Mouse (Mus musculus): ENCODE data around the gene Cd19.

Cd19 gene

GRCm38 (mm10) chr7:126414725-126415124, at the start of gene Cd19:
Gene Cd19, minus strand, starts transcription at chr7:126414889.
- no peak for DNase-seq

DNA sequence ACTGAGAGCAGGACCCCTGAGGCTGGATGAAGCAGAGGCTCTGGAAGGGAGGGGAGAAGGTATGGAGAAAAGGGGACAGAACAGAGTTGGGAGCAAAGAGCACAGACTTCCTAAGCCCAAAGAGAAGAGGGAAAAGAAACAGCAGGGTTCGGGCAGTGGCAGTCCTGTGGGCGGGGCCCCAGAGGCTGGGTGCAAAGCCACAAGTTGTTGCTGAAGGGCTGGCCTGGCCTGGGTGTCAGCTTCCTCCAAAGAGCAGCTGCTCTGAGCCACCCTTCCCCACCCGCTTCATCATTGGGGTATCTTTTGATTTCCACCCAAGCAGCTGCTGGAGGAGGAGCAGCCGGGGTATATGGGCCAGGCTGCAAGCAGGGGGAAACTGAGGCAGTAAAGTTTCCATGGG, 49.4 kb upstream of the Cd19 start:
- no peak for DNase-seq

DNA sequence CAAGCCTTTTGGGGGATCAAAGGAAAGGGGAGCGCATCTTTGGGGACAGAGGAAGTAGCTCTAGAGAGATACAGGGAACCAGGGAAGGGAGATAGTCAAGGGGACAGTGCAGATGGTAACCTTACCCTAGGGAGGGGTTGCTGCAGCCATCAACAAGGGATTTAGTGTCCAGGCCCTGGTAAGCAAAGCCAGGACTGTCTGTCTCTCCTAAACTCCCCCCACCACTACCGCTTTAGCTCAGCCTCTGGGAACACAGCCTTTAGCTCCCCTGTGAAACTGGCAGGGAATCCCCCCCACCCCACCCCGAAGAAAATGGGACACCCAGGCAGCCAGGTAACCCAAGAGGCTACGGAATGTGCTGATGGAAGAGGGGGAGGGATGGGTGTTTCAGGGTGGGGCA, 48.9 kb upstream of the Cd19 start:
- no peak for DNase-seq

DNA sequence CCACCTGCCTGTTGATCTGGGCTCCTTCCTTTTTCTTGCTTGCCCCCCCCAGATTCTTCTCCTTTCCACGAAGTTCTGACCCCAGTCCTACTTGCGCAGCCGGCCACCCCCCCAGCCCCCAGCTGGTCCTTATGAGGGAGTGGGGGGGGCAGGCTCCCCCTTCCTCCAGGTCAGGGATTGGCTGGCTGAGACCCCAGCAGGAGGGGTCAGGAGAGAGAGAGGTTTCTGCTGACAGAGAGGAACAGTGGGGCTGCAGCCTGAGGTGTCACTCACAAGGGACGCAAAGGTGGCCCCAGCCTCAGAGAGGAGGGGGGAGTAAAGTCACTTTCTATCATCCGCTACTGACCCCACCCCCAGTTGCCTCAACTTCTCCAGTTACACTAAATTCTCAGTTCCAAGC, 48.3 kb upstream of the Cd19 start, which contains the start of gene Atp2a1:
Gene Atp2a1 (minus strand): TSS at position 105 of the 400 bp plus-strand sequence.
- no peak for DNase-seq

- no peak for DNase-seq
Measured at GRCm38 (mm10) chr7:126461626-126462025, 46.9 kb upstream of the Cd19 start.

DNA sequence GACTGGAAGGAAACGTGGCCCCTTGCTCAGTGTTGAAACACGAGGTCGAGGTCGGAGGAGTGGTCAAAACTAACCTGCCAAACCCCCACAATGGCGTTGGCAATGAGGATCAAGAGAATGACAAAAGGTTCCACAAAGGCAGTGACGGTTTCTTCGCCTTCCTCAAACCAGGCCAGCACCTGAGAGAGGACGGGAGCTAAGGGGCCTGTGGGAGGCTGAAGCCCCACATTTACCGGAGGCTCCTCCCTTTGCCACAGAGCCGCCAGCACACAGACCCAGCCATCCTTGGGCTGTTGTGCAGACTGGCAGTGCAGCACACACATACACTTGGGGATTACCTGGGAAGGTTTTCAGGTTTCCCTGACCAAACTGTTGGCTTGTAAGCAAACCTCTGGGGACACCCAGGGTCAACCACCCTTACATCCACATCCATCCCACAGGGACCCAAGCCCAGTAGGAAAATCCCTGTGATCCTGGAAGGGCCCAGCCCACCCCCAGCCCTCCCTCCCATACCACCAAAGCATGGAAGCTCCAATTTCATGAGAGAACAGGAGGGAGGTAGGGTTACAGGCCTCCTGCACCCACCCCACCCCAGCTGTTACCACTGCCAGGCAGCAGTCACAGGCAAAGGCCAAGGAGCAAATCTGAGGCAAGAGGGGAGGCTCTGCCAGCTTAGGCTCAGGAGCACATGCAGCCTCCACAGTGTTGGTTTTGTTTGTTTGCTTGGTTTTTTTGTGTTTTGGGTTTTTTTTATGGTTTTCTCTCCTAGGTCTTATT, 46.1 kb upstream of the Cd19 start:
- DNase-seq, result no peak

DNA sequence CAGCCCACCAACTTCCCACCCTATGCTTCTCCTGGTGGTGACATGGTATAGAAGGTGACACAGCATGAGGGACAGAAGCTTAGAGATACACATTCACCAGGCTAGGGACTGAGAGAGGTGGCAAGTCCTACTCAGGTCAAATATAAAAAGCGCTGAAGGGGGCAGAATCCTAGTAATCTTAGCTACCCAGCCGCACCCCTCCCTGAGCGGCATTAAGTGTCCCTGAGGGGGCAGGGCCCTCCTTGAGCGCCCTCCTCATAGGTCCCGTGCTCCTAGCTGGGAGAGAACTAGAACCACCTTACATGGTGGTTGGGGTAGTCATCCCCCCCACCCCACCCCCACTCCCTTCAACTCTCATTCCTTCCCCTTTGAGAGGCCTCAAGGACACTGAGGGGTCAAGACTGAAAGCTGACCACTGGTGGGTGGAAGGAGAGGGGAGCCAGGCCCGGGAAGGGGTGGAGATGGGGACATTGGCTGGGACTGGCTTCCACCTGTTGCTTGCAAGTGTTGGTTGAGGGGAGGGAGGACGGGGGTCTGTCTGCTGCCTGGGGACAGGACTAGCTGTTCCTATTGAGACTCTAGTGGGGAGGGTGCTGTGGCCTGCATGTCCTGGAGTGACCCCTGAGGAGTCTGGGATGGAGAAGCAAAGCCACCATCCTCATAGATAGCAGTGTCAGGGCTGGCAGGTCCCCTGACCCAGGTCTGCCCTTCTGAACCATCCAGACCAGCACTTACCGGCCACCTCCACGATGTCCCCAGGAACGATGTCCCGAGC, 44.3 kb upstream of the Cd19 start:
- no peak for DNase-seq

DNA sequence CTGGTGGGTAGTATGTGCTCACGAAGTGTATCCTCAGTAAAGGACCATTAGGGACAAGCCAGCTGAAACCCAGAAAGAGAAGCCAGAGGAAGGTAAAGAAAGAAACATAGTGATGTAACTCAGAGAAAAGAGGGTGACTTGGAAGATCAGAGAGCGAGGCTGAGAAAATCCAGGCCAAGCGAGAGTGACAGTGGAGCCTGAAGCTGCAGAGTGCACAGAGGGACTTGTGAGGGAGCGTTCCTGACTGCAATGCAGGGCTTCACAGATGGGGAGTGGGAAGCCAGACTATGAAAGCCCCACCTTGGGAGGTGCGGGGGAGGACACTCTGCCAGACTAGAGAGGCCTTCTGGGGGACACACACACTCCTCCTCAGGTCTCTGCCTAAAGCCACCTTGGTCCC, 43.5 kb upstream of the Cd19 start:
- no peak for DNase-seq

- DNase-seq, result no peak
Measured at GRCm38 (mm10) chr7:126456382-126457266, 41.9 kb upstream of the Cd19 start.

DNA sequence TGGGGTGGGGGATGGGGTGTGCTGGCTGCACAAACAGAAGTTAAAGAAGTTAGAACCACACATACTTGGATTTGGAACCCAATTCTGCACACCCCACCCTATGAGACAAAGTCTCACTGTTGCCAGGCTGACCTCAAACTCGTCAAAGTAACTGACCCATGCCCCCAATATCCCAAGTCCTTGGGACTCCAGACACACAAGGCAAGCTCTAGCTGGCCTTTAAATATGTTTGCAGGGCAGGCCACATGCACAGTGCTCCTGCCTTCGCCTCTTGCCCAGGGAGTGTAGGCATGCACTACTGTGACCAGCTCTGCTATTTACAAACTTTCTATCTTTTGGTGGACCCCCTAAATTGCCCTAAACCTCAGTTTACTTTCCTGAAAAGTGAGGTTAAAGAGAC, 40.6 kb upstream of the Cd19 start:
- no peak for DNase-seq

GRCm38 (mm10) chr7:126453861-126454260, 39.2 kb upstream of the Cd19 start:
- no peak for DNase-seq

- no peak for DNase-seq
Measured at GRCm38 (mm10) chr7:126452244-126452643, 37.6 kb upstream of the Cd19 start.

DNA sequence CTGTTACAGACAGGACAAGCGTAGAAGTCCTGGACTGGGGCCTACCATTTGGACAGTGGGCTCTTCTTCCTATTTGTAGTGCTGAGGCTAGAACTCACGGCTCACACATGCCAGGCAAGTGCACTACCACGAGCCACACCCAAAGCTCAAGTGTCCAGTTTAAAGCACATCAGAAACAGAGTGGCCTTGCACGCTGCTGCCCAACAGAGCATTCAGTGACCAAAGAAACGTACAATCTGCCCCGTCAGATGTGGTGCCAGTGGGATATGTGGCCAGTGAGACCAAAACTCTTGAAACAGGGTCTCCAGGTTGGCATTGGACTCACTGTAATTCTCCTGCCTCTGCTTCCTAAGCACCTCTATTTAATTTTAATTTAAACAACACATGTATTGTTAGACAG, 36.0 kb upstream of the Cd19 start:
- DNase-seq, result no peak

GRCm38 (mm10) chr7:126449991-126450390, 35.3 kb upstream of the Cd19 start:
- no peak for DNase-seq

DNA sequence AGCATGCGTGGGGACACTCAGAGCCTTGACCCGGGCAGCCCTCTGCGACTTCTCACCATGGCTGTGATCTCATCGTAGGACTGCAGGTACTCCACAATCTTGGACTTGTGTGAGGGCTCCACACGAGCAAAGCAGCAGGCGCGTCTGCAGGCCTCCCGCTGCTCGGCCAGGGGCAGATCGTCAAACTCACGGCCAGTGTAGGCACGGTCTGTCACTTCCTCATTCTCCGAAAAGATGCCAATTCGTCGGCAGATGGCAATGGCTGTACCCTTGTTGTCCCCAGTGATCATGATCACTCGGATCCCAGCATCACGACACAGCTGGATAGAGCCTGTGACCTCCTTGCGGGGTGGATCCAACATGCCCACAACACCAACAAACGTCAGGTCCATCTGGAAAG, 33.8 kb upstream of the Cd19 start:
- DNase-seq, result no peak

GRCm38 (mm10) chr7:126446217-126446616, 31.5 kb upstream of the Cd19 start:
- no peak for DNase-seq

GRCm38 (mm10) chr7:126445104-126445815, 30.6 kb upstream of the Cd19 start:
- DNase-seq, result no peak

DNA sequence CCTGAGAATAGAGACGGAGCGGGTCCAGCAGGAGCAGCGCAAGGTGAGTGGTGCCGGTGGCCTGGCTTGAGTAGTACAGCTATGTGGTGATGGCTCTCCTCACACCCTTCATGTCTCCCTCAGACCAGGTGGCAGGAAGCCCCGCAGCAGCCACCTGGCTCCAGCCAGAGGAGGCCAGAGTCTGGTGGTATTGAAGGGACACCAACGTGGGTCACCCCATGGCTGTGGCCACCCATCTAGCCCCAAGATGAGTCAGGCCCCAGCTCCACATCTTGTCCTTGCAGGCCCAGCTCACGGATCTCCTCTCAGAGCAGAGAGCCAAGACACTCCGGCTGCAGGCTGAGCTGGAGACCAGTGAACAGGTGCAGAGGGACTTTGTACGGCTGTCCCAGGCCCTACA, 29.8 kb upstream of the Cd19 start:
- no peak for DNase-seq

DNA sequence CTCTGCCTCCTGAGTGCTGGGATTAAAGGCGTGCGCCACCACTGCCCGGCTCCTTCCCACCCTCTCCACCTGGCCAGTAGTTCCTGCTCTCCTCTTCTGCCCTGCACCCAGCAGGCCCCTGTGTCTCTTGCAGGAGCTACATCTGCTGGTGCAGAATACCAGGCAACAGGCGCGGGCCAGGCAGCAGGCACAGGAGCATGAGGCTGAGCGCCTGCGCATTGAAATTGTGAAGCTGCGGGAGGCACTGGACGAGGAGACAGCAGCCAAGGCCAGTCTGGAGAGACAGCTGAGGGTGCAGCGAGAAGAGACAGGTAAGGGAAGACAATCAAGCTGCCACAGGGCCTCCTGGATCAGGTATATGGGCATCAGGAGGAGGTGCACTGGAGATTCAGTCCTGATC, 29.3 kb upstream of the Cd19 start:
- DNase-seq, result no peak

- no peak for DNase-seq
Measured at GRCm38 (mm10) chr7:126440134-126440533, 25.4 kb upstream of the Cd19 start.

DNA sequence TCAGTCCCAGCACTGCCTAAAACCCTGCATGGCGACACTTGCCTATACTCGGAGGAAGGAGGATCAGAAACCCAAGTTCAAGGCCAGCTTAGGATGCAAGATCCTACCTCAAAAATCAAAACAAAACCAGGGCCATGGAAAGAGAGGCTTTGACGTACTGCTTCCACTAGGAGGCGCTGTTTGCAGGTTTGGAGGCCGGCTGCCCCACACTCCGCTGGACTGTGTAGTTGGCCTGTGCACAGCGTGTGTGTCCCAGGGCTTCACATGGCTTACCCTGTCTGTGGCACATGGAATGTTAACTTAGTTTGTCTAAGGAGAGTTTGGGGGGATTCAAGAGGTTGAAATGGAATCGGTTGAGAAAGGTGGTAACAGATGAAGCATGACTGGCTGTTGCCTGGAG, 22.2 kb upstream of the Cd19 start:
- DNase-seq, result peak; percentile 47

DNA sequence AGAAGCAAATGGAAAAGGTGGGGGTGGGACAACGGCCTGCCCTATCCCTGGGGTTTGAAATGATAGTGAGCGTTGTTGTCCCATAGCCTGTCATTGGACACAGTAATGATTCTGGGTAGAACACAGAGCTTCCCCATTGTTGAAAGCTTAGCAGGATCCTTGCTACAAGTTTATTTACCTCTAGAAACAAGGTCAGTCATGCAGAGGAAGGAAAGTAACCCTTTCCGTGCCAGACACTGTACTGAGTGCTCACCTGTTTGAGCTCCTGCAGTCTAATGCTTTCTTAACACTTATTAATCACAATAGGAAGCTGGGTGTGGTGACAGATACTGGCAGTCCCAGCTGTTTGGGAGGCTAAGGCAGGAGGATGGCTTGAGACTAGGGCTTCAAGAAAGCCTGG, 21.1 kb upstream of the Cd19 start:
- no peak for DNase-seq

- no peak for DNase-seq
Measured at GRCm38 (mm10) chr7:126434726-126435125, 20.0 kb upstream of the Cd19 start.

Measured in cerebellum, adult 9-10 months (tissue).